Mouse (Mus musculus): Measurements from ENCODE around the gene Arhgef12.
"Not testable (repeated sequence)": the region's sequence is repeated elsewhere in the genome, so short reads cannot be mapped to it uniquely, and the experiment has no call there.

Gene Arhgef12

DNA sequence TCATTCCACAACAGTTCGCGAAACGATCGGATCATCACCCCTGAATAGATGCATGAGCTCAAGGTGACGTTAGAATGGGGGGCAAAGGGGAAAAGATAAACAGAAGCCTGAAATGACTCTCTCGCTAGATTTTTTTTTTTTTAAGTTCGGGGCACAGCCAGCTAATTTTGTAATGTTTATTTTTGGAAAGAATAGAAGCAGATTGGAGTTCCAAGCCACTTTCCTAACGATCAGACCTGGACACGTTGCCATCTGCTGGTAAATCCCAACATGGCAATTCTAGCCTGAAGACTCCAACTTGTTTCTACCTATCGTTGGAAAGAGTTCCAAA, at the start of gene Arhgef12:
TSS of gene Arhgef12 (minus strand) at position 53 of the 331 bp plus-strand sequence.
- peak in 1 of 2 experiments; percentile 69 for DNase-seq (ENCODE audit: low spot score in 2 of 2)

DNA sequence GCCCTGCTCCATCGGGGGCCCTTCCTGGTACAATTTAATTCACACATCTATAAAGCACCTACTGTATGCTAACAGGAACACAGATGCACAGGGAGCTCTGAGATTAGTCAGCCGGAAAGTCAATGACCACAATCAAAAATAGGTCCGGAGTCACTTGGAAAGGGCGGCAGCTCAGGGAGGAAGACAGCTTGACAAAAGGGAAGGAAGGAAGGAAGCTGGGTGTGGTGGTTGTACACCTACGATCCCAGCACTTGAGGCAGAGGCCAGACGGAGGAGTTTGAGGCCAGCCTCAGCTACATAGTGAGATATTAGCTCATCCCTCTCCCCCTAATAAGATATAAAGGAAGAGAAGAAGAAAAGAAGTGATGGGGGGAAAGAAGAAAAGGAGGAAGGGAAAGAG, 48.9 kb upstream of the Arhgef12 start:
- DNase-seq (ENCODE audit: low spot score in 2 of 2), result no peak

DNA sequence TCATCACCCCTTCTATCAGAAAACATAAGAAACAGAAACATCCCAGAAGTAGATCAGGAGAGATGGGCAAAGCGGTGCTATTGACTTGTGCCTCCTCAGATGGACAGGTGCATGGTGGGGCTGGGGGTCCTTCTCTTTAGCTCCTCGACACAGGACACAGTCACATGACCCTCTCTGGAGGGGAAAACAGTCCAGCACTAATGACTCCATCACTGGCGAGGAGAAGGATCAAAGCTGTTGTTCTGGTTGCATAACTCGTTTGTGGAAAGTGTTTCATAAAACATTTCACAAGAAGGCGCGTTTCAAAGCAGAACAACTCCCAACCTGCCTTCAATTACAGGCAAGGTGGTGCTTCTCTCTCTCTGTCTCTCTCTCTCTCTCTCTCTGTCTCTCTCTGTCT, 44.7 kb upstream of the Arhgef12 start:
- no peak for DNase-seq (ENCODE audit: low spot score in 2 of 2)

DNA sequence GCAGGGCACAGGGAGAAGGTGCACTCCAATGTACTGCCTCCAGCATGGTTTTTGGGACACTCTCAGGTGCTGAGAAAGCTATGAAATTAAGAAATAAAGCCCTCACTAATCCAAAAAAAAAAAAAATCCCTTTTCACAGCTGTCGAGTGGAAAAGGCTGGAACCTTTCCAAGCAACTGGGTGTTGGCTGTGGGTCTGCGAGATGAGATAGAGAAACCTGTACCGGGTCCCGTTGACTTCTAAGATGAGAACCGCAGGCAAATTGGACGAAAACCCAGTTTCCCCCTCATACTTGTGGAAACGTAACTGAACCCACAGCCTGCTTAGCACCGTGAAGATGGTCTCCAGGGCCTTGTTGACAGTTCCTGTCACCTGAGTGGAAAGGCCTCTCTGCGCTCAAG, 43.9 kb upstream of the Arhgef12 start:
- no peak for DNase-seq (ENCODE audit: low spot score in 2 of 2)

DNA sequence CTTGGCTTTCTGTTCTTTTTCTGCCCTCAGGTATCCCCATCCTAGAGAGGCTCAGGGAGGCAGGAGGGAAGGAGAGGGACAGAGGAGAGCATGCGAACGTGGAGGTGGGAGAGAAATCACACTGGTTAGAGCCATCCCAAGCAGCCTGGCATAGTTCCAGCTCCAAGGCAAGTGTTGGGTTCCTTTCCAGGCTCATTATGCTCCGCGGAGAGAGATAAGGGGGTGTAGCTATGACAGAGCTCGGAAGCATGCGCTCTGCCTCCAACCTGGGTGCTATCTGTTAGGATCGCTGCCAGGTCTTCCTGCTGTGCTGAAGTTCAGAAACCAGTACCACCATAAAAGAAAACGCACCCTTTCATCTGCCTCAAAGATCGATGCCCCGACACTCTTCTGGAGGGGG, 43.0 kb upstream of the Arhgef12 start:
- peak in 1 of 2 experiments; percentile 80 for DNase-seq (ENCODE audit: low spot score in 2 of 2)

DNA sequence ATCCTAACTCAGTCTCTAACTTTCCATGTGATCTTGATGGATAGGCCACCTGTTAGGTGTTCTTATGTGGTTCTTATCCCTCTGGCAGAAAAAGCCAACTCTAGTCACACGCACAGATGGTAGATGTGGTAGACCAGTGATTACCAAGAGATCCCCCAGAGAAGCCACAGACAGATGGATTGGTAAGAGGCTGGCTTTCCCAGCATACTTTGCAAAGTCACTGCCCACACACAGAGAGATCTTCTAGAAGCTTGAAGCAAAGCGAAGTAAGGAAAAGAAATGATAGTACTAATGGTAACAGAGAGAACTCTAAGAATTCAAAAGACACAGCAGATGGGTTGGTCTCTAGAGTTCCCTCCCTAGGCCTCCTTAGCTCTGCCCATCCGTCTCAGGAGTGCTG, 42.5 kb upstream of the Arhgef12 start:
- peak in 1 of 2 experiments; percentile 65 for DNase-seq (ENCODE audit: low spot score in 2 of 2)

DNA sequence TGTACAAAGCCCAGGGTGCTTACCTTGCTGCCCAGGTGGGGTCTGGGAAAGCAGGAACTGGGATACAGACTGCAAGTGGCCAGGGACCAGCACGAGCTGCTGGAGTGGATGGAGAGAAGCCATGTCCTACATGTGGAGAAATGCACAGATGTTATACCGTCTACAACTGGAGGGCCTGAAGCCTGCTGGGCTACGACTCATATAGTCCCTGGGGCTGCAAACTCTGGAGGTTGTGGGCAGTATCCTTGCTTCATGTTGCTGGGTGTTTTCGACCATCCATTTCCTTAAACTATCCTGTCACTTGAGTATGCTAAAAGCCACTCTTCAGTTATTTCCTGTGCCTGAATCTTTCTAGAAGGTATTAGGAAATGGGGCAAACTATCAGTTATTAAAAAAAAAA, 38.2 kb upstream of the Arhgef12 start:
- DNase-seq (ENCODE audit: low spot score in 2 of 2), result no peak

DNA sequence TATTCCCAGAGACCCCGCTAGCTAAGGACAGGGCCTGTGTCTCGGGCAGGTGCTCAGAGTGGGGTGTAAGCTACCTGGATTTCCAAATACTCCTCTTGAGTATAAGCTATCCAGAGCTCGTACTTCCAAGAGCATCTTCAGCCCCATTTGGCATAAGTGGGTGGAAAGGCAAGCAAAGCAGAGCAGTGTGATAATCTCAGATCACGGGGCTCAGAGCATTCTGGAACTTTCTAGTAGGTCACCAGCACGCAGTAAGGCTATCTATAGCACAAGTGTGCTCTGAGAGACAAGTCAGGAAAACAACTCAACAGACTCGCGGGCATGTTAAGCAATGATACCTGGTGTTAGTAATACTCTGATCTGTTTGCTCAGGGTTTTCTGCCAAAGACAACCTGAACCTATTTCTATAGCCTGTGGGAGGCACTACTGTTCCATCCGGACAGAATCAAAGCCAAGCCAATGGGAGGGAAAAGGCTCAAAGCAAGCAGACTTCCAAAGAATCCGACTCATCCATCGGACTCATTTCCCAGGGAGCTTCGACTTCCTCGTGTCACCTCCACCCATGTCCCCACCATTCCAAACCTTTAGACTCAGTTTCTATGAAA, 37.3 kb upstream of the Arhgef12 start:
- DNase-seq (ENCODE audit: low spot score in 2 of 2), result no peak

DNA sequence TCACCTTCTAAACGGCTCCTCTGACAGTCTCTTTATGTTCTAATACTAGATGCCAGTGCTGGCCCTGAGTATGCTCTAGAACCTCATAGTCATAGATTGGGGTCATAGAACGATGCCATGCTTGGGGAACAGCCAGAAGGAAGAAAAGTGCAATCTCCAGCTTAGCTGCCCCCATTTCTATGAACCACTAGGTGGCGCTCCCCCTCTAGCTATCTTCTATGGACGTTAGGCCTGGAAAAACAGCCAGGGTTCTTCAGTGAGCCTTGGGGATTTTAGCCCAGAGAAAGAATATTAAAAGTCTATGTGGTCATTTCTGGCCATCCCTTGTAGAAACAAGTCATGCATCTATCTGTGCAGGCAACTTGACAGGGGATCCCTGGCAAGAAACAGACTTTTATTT, 34.8 kb upstream of the Arhgef12 start:
- peak in 1 of 2 experiments; percentile 81 for DNase-seq (ENCODE audit: low spot score in 2 of 2)

DNA sequence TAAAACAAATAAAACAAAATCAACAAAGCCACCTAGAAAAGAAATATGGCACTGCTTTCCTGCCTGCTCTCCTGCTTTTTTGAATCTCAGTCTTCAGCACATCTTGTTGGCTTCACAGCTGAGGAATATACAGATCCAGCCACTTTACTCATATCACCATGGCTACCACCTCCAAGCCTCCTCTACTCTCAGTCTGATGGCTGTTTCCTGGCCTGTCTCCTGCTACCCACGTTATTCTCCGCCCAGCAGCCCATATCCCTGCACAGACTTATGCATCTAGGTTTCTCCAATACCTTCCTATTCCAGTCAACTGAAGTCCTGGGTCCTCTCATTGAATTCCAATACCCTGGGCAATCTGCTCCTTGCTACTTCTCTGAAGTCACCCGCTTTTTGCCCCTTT, 26.5 kb upstream of the Arhgef12 start:
- DNase-seq (ENCODE audit: low spot score in 2 of 2), result peak in 1 of 2 experiments; percentile 78

DNA sequence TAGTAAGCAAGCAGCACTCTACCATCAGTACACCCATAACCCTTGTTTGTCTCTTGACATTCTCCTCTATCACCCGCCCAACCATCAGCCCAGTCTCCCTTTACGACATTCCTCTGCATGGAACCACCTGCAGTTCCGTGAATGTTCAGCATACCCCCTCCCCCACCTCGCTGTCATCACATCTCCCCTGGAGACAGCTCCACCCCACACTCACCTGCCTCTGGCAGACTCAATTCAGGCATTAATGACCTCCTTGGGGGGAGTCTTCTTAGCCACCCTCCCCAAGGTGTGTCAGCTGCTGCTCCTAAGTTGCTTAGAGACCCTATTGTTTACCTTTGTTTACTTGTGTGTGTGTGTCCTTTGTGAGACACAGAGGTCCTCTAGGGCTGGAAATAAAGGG, 25.3 kb upstream of the Arhgef12 start:
- DNase-seq (ENCODE audit: low spot score in 2 of 2), result no peak

DNA sequence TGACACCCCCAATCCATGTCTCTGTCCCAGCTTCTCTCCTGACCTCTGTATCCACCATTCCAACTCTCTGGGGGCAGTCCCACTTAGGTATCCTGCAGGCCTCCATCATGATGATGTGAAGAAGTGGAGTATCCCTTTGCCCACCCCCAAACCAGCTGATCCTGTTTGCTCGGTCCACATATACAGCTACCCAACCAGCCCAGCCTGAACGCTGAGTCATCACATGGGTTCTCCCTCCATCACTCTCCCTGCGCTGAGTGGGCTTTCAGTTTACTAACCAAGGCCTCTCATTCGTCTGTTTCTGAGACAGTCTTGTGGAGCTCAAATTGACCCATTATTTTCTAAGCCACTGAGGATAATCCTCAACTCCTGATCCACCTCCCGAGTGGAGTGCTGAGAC, 24.9 kb upstream of the Arhgef12 start:
- no peak for DNase-seq (ENCODE audit: low spot score in 2 of 2)

DNA sequence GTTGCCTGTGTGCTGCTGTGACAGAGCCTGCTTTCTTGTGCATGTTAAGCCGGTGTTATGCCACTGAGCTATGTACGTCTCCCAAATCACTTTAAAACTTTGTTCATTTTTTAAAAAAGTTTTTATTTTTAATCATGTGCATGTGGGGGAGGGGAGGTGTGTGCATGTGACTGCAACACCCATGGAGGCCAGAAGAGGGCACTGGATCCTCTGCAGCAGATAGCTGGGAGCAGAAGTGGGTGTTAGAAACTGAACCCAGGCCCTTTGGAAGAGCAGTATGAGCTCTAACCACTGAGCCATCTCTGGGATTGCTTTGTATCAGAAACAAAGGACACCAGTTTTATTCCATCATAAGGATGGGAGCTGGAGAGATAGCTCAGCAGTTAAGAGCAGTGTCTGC, 23.6 kb upstream of the Arhgef12 start:
- no peak for DNase-seq (ENCODE audit: low spot score in 2 of 2)

DNA sequence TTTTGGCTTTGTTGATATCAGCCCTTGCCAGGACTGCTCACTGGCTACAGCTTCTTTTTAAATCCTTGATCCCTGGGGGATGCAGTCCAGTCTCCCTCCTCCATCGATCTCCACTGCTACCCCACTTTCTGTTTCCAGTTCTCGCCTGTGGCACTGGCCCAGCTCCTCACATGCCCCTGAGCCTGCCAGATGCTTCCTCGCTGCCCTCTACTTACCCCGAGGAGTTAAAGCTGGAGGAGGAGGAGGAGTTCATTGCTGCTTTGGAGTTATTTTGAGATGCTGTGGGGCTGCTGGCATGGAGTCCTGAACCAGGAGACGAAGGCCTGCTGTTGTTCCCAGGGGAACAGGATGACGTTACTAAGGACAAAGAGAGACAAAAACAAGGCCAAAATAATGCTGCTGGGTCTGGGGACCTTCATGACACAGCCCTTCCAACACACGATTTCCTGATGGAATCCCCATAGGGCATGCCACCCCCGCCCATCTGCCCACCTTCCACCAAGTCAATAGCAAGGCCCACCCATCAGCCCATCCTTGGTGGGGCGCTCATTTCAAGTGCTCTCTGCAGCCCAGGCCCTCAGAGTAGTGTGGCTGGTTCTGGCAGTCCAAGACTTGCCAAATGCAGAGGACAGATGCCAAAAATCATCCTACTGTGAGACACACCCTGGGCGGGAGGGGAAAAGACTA, 20.2 kb upstream of the Arhgef12 start:
- peak in 1 of 2 experiments; percentile 61 for DNase-seq (ENCODE audit: low spot score in 2 of 2)

DNA sequence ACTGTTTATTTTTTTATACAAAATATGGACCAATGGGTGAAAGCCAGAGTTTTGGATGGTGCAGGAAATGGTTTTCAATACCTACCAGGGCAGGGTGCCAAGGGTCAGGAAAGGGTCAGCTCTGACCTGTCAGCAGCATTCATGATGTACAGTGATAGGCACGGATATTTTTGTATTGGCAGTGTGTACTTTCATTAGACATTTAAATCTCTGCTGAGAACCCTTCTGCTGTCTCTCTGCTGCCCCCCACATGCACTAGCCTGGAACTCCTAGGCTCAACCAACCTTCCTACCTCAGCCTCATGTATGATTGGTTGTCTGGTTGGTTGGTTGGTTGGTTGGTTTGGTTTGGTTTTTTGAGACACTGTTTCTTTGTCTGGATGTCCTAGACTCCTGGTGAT, 15.3 kb upstream of the Arhgef12 start:
- no peak for DNase-seq (ENCODE audit: low spot score in 2 of 2)

DNA sequence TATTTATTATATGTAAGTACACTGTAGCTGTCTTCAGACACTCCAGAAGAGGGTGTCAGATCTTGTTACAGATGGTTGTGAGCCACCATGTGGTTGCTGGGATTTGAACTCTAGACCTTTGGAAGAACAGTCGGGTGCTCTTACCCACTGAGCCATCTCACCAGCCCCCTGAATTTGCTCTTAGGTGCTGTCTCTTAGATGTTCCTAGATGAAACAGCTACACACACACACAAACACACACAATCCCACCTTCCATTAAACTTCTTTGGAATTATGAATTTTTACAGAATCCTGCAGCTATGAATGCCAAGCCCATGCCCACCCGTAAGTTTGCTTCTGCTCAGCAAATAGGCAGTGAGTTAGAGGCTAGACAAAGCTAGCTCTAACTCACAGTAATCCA, 14.9 kb upstream of the Arhgef12 start:
- DNase-seq (ENCODE audit: low spot score in 2 of 2), result not testable (repeated sequence)

DNA sequence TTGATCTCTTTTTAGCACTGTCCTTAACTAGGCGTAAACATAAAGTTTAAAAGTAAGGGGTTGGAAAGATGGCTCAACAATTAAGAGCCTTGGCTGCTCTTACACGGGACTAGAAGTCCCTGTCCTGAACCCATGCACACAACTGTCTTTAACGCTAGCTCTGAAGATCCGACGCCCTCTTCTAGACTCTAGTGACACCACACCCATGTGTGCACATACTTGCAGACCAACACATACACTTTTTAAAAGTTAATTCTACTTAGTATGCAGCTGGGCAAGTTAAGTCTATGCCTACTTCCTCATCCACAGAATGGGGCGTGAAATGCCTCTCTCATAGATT, 9.9 kb upstream of the Arhgef12 start:
- DNase-seq (ENCODE audit: low spot score in 2 of 2), result no peak

DNA sequence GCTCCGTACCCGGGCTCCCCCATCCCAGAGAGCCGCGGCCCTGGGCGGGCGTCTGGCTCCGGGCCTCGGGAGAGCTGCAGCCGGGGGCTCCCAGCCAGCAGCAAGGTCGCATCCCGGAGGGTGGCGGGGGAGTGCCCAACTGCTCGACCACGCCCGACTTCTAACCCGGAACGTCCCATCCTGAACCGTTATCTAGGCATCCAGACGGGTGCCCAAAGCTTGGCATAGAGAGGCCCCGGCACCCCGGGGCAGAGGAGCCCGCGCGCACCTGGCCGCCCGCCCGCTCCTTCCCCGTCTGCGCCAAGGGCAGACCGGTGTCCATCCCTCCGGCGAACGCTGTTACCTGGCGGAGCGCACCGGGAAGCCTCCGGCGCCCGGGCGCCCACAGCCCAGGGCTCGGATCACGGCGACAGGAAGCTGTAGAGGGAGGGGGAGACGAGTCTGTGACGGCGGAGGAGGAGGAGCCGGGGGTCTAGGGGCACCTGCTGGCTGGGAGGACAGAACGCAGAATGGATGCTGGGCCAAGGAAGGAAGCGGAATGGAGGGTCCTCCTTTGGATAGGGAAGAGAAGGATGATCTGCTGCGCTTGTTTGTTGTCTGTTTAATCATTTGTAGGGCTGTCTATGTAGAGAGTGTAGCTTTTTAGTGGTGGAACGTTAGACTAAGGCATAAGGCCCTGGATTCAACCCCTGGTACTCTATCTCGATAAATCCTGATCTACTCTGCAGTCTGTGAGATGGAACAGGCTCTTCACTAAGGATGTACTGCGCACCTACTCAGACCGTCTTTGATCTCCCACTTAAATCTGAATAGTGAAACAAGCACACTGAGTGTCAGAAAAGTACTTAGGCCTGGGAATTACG, 9.3 kb upstream of the Arhgef12 start, which contains the start of gene Tmem136:
TSS of gene Tmem136 (minus strand) at position 437 of the 863 bp plus-strand sequence.
- DNase-seq (ENCODE audit: low spot score in 2 of 2), result peak in 1 of 2 experiments; percentile 56

DNA sequence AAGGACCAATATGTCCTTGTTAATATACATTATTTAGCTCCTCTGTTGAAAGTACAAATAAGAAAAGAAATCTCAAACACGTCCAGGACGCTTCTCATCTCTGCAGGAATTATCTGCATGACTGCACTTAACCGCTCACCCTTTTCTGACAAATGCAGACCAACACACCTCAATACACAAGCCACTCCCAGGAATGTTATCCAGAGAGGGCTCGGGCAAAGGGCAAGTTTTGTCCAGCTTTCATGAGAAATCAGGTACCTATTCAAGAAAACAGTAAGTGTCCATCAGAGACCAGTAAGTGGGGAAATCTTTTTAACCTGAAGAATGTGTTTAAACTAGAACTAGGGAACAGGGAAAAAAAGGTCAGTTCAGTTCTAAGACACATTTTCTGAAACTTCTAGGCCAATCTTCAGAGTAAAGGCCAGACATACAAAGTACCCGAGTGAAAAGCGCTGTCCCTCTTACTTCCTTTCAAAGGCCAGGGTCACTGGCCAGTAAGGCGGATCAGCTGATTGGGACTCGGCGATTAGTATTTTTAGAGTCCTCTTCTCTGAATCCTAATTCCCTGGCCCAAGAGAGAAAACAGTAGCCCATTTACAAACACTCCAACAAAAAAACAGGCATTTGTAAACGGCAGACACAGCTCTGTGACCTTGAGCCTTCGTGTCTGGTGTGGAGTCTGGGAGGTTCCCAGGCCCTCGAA, 8.5 kb upstream of the Arhgef12 start:
- DNase-seq (ENCODE audit: low spot score in 2 of 2), result no peak

DNA sequence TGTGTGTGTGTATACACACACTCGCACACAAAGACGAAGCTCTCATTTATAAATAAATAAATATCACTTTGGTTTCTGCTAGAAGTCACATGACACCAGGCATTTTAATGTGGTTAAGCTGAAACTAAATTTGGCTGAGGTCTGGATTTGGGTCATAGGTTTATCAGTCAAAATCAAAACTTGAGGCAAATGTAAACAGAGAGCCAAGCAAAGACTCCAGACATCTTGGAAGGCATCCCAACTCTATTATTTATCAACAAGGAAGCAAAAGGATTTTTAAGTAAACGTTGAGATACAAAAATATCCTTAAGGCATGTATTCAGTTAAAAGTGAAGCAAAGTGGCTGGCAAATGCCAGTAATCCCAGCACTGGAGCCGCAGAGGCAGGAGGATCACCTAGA, 7.8 kb upstream of the Arhgef12 start:
- DNase-seq (ENCODE audit: low spot score in 2 of 2), result no peak

DNA sequence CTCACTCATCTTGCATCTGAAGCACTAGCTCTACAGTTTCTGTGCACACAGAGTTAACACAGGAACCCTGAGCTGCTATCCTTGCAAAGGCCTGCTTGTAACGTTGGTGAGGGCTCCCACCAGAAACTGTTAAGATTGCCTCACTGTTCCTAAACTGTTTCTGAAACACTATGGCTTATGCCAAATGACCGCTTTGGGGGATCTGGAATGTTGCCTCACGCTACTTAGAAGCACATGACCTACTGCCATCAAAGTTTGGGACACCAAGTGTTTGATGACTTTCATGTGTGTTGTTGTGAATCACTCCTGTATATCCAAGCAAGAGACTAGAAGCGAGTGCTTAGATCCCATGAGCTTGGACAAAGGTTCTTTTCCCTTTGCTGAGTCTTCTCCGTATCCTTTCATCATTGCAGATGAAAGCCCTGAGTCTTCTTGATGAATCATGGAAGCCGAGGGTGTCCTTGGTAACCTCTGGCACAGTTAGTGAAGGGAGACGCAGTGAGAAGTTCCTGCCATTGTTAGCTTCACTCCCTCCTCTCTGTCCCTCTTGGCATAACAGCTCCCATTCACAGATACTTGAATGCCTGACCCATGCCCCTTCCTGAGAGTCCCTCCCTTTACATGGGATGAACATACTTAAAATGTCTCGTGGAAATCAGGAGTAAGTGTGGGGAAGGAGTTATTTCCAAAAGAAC, 3.4 kb upstream of the Arhgef12 start:
- DNase-seq (ENCODE audit: low spot score in 2 of 2), result no peak

DNA sequence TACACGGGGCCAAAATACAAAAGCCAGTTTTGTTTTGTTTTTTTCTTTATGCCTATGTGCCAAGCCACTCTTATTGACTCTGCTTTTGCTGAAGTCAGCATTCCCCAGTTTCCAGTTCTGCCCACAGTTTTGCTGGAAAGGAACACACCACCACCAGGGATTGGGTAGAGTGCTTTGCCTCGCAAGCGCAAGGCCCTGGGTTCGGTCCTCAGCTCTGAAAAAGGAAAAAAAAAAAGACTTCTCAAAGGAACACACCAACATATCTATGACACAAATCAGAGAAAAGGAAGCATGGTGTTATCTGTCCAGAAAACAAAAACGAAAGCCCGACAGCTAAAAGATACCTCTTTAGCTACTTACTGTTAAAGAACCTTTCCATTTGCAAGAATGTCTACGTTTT, 2.1 kb upstream of the Arhgef12 start:
- DNase-seq (ENCODE audit: low spot score in 2 of 2), result no peak

Measured in left cerebral cortex, adult 9 months (tissue).